Mouse (Mus musculus) cerebellum, adult 2 months (tissue): ENCODE results near the gene Sptbn1. TPM values are rescaled to one million over a fixed set of nuclear protein-coding genes. Genes with fewer than 3 reads are reported as not detected.
A peak's percentile ranks its signal among the peaks of the same experiment; 100 is the strongest.

Experiments used
- DNase-seq, 2 experiments: peaks; one replicate each; pipeline ENCODE4 v3.0.0; 2021
- H3K27ac ChIP-seq: fragments of 200-500 bp; 2 replicates; pipeline ENCODE4 v1.5.1; 2012; ENCODE audit warnings: low read length, control low read depth, inconsistent platforms; ENCODE audit not compliant: insufficient read depth
- H3K27me3 ChIP-seq: fragments of 200-500 bp; 2 replicates; pipeline ENCODE4 v1.6.1; 2012; ENCODE audit warnings: inconsistent platforms, mild to moderate bottlenecking, low read length, moderate library complexity; ENCODE audit not compliant: control insufficient read depth, insufficient read depth
- H3K4me1 ChIP-seq: fragments of 200-500 bp; 2 replicates; pipeline ENCODE4 v1.6.1; 2011; ENCODE audit warnings: low read length; ENCODE audit not compliant: control insufficient read depth, insufficient read depth
- H3K4me3 ChIP-seq: fragments of 200-500 bp; replicated peaks from 2 replicates; pipeline ENCODE3; 2011; ENCODE audit warnings: mild to moderate bottlenecking, low read depth, low read length, control low read depth; ENCODE audit not compliant: insufficient read depth
- CTCF ChIP-seq: fragments of 200-500 bp; IDR thresholded peaks from 2 replicates; pipeline ENCODE4 v1.5.1; 2011; ENCODE audit warnings: low read depth, mild to moderate bottlenecking, control low read depth, low read length, moderate library complexity, borderline replicate concordance; ENCODE audit not compliant: insufficient read depth
- POLR2A ChIP-seq: fragments of 200-500 bp; IDR thresholded peaks from 2 replicates; pipeline ENCODE4 v1.6.1; 2011; ENCODE audit warnings: low read length, control low read depth, borderline replicate concordance; ENCODE audit not compliant: insufficient read depth
- WGBS: fragments of 180-500 bp; shearing (Covaris S2); methylation state at CpG from one replicate; pipeline ENCODE4 v1.1.7; 2018; 5-methylcytosine and 5-hydroxymethylcytosine counted together
- polyA plus RNA-seq: library from polyadenylated mRNA; depleted of rRNA; stranded (reverse); fragments of >200 nt; gene quantifications from 2 replicates; pipeline ENCODE4 v1.2.3, GENCODE M21; 2012; rRNA removed

The Sptbn1 gene
- polyA plus RNA-seq, 1 experiment, result 244 TPM

GRCm38 (mm10) chr11:30099916-30100315 lies 168.1 kb downstream of the Sptbn1 start:
- H3K4me1 ChIP-seq, result no peaks in the 10 kb centered on the region
- 91% methylated on average over 6 of the region's 6 CpGs for WGBS
- H3K27ac ChIP-seq, result no peak overlapping the region
- no peak for DNase-seq
- no peak for TF ChIP-seq CTCF
- TF ChIP-seq POLR2A, result no peak
- no peak overlapping the region for H3K4me3 ChIP-seq
- no peaks in the 10 kb centered on the region for H3K27me3 ChIP-seq

DNA sequence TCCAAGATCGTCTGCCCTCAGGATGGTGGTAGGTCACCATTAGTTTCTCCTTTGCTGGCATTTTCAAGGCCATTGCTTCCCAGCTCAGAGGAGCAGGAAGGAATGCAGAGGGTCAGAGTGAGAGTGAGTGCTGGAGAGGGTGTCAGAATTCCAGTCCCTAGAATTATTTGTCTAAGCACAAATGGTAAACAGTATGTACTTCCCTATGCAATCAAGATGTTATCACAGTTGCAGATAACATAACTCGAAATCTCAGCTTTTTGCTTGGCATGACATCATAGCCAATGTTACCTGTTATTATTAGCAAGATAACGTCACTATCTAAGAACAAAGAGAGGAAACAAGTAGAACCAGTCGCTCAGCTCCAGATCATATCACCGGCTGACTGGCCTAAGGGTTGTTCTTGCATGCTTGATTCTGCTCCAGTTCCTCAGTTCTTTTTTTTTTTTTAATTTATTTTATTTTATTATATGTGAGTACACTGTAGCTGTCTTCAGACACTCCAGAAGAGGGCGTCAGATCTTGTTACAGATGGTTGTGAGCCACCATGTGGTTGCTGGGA lies 172.7 kb downstream of the Sptbn1 start:
- Histone ChIP-seq H3K27me3 (no peaks in the 10 kb centered on the region), H3K4me3 (no peak overlapping the region), H3K4me1 (no peaks in the 10 kb centered on the region), H3K27ac (no peak overlapping the region)
- WGBS, result 88% methylated on average over 6 of the region's 6 CpGs
- TF ChIP-seq POLR2A (no peak), CTCF (no peak)
- no peak for DNase-seq

- H3K27me3 ChIP-seq, result no peaks in the 10 kb centered on the region
- no peak overlapping the region for H3K27ac ChIP-seq
- 51% methylated on average over 4 of the region's 4 CpGs for WGBS
- no peaks in the 10 kb centered on the region for H3K4me1 ChIP-seq
- peak; percentile 25 to 52 for DNase-seq
- TF ChIP-seq CTCF (peak; percentile 46; the same call in 1 of the 2 replicates), POLR2A (no peak)
- H3K4me3 ChIP-seq, result no peak overlapping the region
These were observed 176.1 kb downstream of the Sptbn1 start for GRCm38 (mm10) chr11:30091892-30092291.

DNA sequence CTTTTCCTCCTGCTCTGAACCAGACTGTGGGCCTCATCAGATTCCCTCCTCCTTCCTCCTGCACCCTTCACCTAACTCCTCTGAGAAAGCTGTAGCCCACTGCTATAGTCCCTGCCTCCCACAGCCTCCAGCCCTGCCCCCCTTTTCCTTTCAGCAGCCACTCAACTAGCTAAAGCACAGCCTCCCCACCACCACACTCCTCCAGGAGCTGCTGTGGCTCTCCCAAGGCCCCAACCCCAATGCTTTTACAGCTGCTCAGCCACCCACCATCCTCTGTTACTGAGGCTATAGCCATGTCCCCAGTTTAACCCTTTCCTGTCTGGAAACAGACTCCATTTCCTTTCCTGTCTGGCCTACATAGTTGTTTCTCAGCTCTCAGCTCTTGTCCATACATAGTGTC lies 182.9 kb downstream of the Sptbn1 start:
- DNase-seq, result no peak
- TF ChIP-seq POLR2A, result no peak
- TF ChIP-seq CTCF, result no peak

DNA sequence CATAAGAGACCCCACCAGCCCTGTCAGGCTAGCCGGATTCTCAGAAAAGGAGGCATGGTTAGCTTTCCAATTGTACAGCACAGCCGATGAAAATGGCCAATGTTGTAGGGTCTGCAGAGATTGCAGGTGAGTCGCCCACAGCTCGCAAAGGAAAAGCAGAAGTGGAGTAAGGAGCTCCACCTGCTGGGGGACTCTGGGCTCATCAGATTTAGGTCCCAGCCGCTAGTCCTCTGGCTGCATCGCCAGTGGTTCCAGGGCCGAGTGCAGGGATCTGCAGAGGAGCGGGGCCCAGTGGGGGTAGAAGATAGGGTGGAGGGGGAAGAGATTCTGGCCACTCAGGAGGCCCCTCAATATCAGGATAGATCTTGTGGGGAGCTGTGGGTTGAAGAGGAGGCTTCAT lies 210.7 kb downstream of the Sptbn1 start:
- H3K4me1 ChIP-seq, result no peaks in the 10 kb centered on the region
- no peak overlapping the region for H3K4me3 ChIP-seq
- no peak overlapping the region for H3K27ac ChIP-seq
- no peak for DNase-seq
- H3K27me3 ChIP-seq, result no peaks in the 10 kb centered on the region
- 55% methylated on average over 8 of the region's 8 CpGs for WGBS
- TF ChIP-seq POLR2A (no peak), CTCF (peak; percentile 35; the same call in 1 of the 2 replicates)

More for the DNA sequence above, 182.9 kb downstream of the Sptbn1 start:
- Histone ChIP-seq H3K27ac (no peak overlapping the region), H3K4me3 (no peak overlapping the region), H3K4me1 (no peaks in the 10 kb centered on the region), H3K27me3 (no peaks in the 10 kb centered on the region)

Other genes starting within 250 kb of the Sptbn1 start
- 28.7 and 29.2 TPM in 2 replicates for gene Eml6, start 242.1 kb downstream of the Sptbn1 start, polyA plus RNA-seq
- 0.13 and 0.20 TPM in 2 replicates for gene 4930505A04Rik, start 203.7 kb upstream of the Sptbn1 start, polyA plus RNA-seq